Mouse (Mus musculus) embryonic stem cell, embryonic (primary cell): ENCODE measurements around the gene Chek2.

Experiments
- CTCF ChIA-PET, 4 experiments: fragments of 300-600 bp in 2 of 4; fragments of 350-600 bp in 2 of 4; sonication (Branson Sonifier 250); formaldehyde crosslinking; loops; one replicate each; lab custom pipeline; 2022; ENCODE audit warnings: inconsistent platforms in 2 of 4; lab: Charles Lee
- POLR2A ChIA-PET, 4 experiments: fragments of 300-600 bp in 2 of 4; fragments of 350-600 bp in 2 of 4; sonication (Branson Sonifier 250); formaldehyde crosslinking; loops; one replicate each; lab custom pipeline; 2022; ENCODE audit warnings: antibody characterized with exemption in 4 of 4, inconsistent platforms in 1 of 4; lab: Charles Lee

Gene Chek2

DNA sequence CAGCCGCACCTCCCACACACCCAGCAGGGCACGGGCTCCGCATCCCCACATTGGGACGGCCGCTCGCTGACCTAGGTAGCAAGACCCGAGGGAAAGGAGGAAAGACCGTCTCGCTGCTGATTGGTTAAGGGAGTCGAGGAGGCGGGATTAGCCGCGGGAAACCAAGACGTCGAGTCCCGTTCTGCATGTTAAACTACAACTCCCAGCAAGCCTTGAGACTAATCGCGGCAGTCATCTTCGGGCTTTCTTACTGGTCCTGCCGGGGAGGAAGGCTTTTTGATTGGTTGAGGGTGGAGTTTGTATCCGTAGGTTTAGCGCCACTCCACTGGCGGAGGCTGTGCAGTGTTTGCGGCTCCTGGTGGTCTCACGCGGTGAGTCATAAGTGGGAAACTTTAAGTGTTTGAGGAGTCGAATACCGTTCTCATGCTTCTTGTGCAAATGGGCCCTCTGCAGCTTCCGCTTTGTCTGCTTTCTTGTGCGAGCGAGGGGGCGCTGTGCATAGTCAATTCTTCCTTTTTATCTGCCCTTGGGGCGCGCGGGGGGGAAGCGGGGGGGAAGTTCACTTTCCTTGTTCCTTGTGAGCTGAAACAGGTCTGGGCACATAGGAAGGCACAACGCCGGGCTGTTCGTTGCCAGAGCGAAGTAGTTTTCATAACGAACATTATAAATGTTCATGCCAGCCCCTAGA lies at the start of gene Chek2, which contains the start of gene Hscb:
Gene Chek2 (plus strand): TSS at position 302 of the 688 bp plus-strand sequence.
Gene Hscb (minus strand): TSS at position 100 of the 688 bp plus-strand sequence.
- ChIA-PET CTCF (interaction anchor here (0.5 to 3.4 kb wide), 34 partner anchors 11 to 523 kb away, joined by 3 to 37 read pairs (median 4); partner anchors contain the start of genes Ep400 (in 2 of the 4), Ttc28 (in 1 of the 4) and Ulk1 (in 1 of the 4)), POLR2A (interaction anchor here (0.6 to 5.8 kb wide), 42 partner anchors 8 to 436 kb away, joined by 3 to 64 read pairs (median 6); partner anchors contain the start of genes Ep400 (in 3 of the 4), Ulk1 (in 3 of the 4) and Ttc28 (in 2 of the 4))

DNA sequence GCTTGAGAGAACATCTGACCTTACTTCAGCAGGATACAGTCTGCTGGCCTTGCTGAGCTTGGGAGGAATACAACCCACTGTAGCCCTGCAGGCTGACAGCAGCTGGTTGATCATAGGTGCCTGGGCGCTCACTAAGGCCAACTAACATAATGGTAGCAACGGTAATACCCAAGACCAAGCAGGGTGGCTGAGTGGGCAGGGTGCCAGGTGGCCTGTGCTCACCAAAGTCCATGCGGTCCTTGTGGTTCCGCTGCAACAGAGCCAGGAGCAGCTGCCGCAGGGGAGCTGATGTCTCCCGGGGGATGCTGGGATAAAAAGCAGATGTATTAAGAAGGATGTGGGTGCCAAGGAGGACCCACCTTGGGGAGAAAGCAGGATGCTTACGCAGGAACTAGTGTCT lies 45.4 kb upstream of the Chek2 start:
- CTCF ChIA-PET, result interaction anchor here in 2 of 4 experiments (0.7 to 1.2 kb wide), 2 partner anchors 10 to 46 kb away, joined by 3 to 5 read pairs; no protein-coding TSS in a partner anchor
- POLR2A ChIA-PET, result interaction anchor here in 3 of 4 experiments (0.7 to 23.9 kb wide), 11 partner anchors 4 to 60 kb away, joined by 3 to 589 read pairs (median 134); partner anchors contain the start of genes Pus1 (in 2 of the 3), Ulk1 (in 2 of the 3) and Ep400 (in 1 of the 3)

GRCm38 (mm10) chr5:110797696-110798095 lies 42.1 kb upstream of the Chek2 start:
- CTCF ChIA-PET, result interaction anchor here in 2 of 4 experiments (0.6 to 1.5 kb wide), 2 partner anchors 9 kb away, joined by 4 read pairs; no protein-coding TSS in a partner anchor

GRCm38 (mm10) chr5:110801036-110801624 lies 38.6 kb upstream of the Chek2 start:
- ChIA-PET POLR2A (interaction anchor here (0.5 to 22.7 kb wide), 30 partner anchors 8 to 529 kb away, joined by 3 to 589 read pairs (median 5); partner anchors contain the start of genes Ep400 (in 3 of the 4), Hscb (in 3 of the 4), Ulk1 (in 3 of the 4) and Chek2 (in 2 of the 4)), CTCF (interaction anchor here (1.0 to 6.0 kb wide), 10 partner anchors 9 to 40 kb away, joined by 3 to 39 read pairs (median 4); partner anchors contain the start of gene Ulk1 (in 1 of the 4))

More at GRCm38 (mm10) chr5:110797696-110798095, 42.1 kb upstream of the Chek2 start:
- POLR2A ChIA-PET, result interaction anchor here (0.6 to 23.9 kb wide), 15 partner anchors 2 to 328 kb away, joined by 3 to 589 read pairs (median 6); partner anchors contain the start of genes Ulk1 (in 3 of the 4), Ep400 (in 2 of the 4), Pus1 (in 2 of the 4) and Ttc28 (in 1 of the 4)

DNA sequence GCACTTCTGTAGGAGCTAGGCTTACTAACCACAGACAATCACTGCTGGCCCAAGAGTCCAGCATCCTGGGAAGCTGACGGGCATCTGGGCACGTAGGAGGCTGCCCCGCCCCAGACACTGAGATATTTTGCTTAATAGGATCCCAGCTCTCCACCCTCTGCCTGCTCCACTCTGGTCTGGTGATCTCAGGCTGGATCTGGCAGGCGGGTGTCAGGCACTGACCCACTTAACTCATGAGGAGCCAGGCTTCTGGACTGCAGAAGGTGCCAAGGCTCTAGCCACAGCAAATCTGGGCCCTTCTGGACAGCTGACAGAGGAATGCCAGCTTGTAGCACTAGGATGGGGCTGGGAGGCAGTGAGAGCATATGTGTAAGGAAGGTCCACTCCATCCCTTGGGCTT lies 37.6 kb upstream of the Chek2 start:
- CTCF ChIA-PET, result interaction anchor here (0.9 to 6.0 kb wide), 9 partner anchors 10 to 39 kb away, joined by 3 to 39 read pairs (median 4); no protein-coding TSS in a partner anchor
- POLR2A ChIA-PET, result interaction anchor here (0.6 to 22.7 kb wide), 25 partner anchors 7 to 368 kb away, joined by 3 to 589 read pairs (median 5); partner anchors contain the start of genes Ep400 (in 3 of the 4), Ulk1 (in 3 of the 4), Hscb (in 2 of the 4) and Pus1 (in 2 of the 4)

GRCm38 (mm10) chr5:110802809-110803208 lies 37.0 kb upstream of the Chek2 start:
- ChIA-PET CTCF (interaction anchor here in 3 of 4 experiments (0.9 to 6.0 kb wide), 5 partner anchors 11 to 38 kb away, joined by 3 to 39 read pairs (median 6); no protein-coding TSS in a partner anchor), POLR2A (interaction anchor here (0.5 to 22.7 kb wide), 19 partner anchors 8 to 584 kb away, joined by 3 to 589 read pairs (median 6); partner anchors contain the start of genes Ep400 (in 3 of the 4), Pus1 (in 2 of the 4), Fbrsl1 (in 1 of the 4) and Ulk1 (in 1 of the 4))

DNA sequence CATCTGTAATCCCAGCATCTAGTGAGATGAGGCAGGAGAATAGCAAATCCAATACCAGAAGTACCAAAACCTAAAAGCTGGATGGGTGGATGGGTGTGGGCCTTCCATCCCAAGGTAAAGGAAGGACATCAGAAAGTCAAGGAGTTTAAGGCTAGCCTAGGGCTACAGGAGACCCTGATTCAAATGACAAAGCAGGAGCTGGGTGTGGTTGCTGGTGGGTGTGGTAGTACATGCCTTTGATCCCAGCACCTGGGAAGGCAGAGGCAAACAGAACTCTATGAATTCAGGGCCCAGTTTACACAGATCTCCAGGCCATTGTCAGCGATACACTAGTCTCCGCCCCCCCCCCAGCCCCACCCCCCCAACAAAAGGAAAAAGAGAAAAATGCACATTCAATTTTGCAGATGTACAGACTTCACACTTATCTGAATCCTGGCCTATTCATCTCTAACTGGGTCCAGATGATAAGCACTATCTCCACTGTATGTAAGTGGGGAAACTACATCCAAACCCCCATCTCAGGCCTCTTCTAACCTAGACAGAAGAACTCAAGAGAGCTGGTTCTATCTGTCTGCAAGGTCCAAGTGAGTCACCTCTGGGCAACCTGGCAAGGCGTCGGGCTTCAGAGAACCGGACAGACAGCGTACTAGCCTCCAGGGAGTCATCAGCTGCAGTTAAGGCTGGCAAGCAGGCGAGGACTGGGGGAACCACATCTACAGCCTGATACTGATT lies 35.6 kb upstream of the Chek2 start:
- ChIA-PET CTCF (interaction anchor here in 3 of 4 experiments (0.6 to 6.0 kb wide), 13 partner anchors 9 to 368 kb away, joined by 3 to 39 read pairs (median 4); partner anchors contain the start of genes Chek2 (in 1 of the 3), Ep400 (in 1 of the 3) and Hscb (in 1 of the 3)), POLR2A (interaction anchor here (0.5 to 22.7 kb wide), 68 partner anchors 8 to 1412 kb away, joined by 3 to 589 read pairs (median 4); partner anchors contain the start of genes Ep400 (in 3 of the 4), Pus1 (in 3 of the 4), Chek2 (in 2 of the 4) and Hscb (in 2 of the 4))

- CTCF ChIA-PET, result interaction anchor here in 3 of 4 experiments (0.8 to 2.6 kb wide), 4 partner anchors 18 to 35 kb away, joined by 3 to 7 read pairs (median 6); partner anchors contain the start of gene Ep400 (in 1 of the 3)
These were observed 33.6 kb upstream of the Chek2 start for GRCm38 (mm10) chr5:110806154-110806553.

GRCm38 (mm10) chr5:110806676-110807075 lies 33.1 kb upstream of the Chek2 start:
- POLR2A ChIA-PET, result interaction anchor here in 3 of 4 experiments (0.6 to 22.7 kb wide), 35 partner anchors 9 to 742 kb away, joined by 3 to 589 read pairs (median 4); partner anchors contain the start of genes Ep400 (in 3 of the 3), Chek2 (in 1 of the 3), Fbrsl1 (in 1 of the 3) and Hscb (in 1 of the 3)

More at GRCm38 (mm10) chr5:110806154-110806553, 33.6 kb upstream of the Chek2 start:
- POLR2A ChIA-PET, result interaction anchor here in 3 of 4 experiments (0.6 to 22.7 kb wide), 36 partner anchors 7 to 742 kb away, joined by 3 to 589 read pairs (median 4); partner anchors contain the start of genes Ep400 (in 3 of the 3), Pus1 (in 2 of the 3), Chek2 (in 1 of the 3) and Fbrsl1 (in 1 of the 3)

GRCm38 (mm10) chr5:110807453-110807852 lies 32.3 kb upstream of the Chek2 start:
- ChIA-PET CTCF (interaction anchor here in 2 of 4 experiments (1.2 to 2.6 kb wide), 3 partner anchors 19 to 34 kb away, joined by 6 to 7 read pairs (median 7); no protein-coding TSS in a partner anchor), POLR2A (interaction anchor here in 3 of 4 experiments (0.9 to 22.7 kb wide), 28 partner anchors 10 to 359 kb away, joined by 3 to 589 read pairs (median 5); partner anchors contain the start of genes Ep400 (in 3 of the 3), Chek2 (in 2 of the 3), Fbrsl1 (in 2 of the 3) and Hscb (in 2 of the 3))

More at GRCm38 (mm10) chr5:110806676-110807075, 33.1 kb upstream of the Chek2 start:
- CTCF ChIA-PET, result interaction anchor here in 3 of 4 experiments (0.7 to 2.6 kb wide), 6 partner anchors 18 to 36 kb away, joined by 3 to 7 read pairs (median 6); partner anchors contain the start of gene Ep400 (in 1 of the 3)

DNA sequence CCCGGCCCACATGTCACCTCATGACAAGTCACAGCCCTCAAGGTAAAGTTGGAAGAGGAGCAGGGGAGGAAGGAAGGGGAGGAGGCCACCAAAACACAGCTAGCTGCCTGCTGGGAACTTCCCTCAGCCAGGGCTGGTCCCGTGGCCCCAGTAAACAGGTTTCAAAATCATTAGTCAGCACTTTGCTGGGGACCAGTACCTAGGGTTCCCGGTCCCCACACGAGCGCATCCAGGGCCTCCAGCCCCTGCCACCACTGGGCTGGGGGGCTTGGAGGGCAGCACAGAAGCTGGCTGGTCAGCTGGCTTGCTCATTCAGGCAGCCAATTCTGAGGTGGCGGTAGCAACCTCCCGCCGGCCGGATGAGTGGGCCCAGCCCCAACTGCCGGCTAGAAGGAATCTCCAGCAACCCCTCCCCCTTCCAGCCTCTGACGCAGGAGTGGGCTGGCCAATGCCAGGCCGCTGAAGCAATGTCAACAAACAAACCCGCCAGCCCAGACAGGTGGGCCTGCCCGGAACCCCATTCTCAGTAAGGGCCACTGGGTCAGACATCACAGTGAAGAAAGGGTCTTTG lies 31.6 kb upstream of the Chek2 start:
- POLR2A ChIA-PET, result interaction anchor here (0.7 to 22.7 kb wide), 34 partner anchors 9 to 522 kb away, joined by 3 to 589 read pairs (median 6); partner anchors contain the start of genes Ep400 (in 3 of the 4), Chek2 (in 2 of the 4), Fbrsl1 (in 2 of the 4) and Hscb (in 2 of the 4)

GRCm38 (mm10) chr5:110808821-110809666 lies 30.7 kb upstream of the Chek2 start:
- ChIA-PET POLR2A (interaction anchor here (0.5 to 22.7 kb wide), 69 partner anchors 7 to 523 kb away, joined by 3 to 589 read pairs (median 5); partner anchors contain the start of genes Ep400 (in 3 of the 4), Pus1 (in 3 of the 4), Chek2 (in 2 of the 4) and Fbrsl1 (in 2 of the 4)), CTCF (interaction anchor here in 3 of 4 experiments (0.7 to 2.6 kb wide), 6 partner anchors 20 to 525 kb away, joined by 3 to 9 read pairs (median 7); partner anchors contain the start of genes Ep400 (in 2 of the 3), Chek2 (in 1 of the 3) and Hscb (in 1 of the 3))

More for the DNA sequence above, 31.6 kb upstream of the Chek2 start:
- CTCF ChIA-PET, result interaction anchor here in 3 of 4 experiments (1.0 to 2.6 kb wide), 3 partner anchors 19 to 37 kb away, joined by 3 to 7 read pairs (median 6); partner anchors contain the start of gene Ep400 (in 1 of the 3)

GRCm38 (mm10) chr5:110809667-110810325 lies 30.0 kb upstream of the Chek2 start, which contains the start of gene Ulk1:
Ulk1 (minus strand) TSS chr5:110810097.
- CTCF ChIA-PET, result interaction anchor here in 2 of 4 experiments (0.5 to 1.4 kb wide), 8 partner anchors 9 to 435 kb away, joined by 3 to 9 read pairs (median 6); partner anchors contain the start of genes Chek2 (in 1 of the 2), Ep400 (in 1 of the 2) and Hscb (in 1 of the 2)
- POLR2A ChIA-PET, result interaction anchor here (0.5 to 22.7 kb wide), 81 partner anchors 8 to 1252 kb away, joined by 3 to 589 read pairs (median 4); partner anchors contain the start of genes Ep400 (in 3 of the 4), Chek2 (in 2 of the 4), Fbrsl1 (in 2 of the 4) and Hscb (in 2 of the 4)
